Mouse (Mus musculus) lung, embryonic 14.5 days (tissue): Measurements from ENCODE around the gene Tmem109. TPM values are rescaled to one million over a fixed set of nuclear protein-coding genes. Genes with fewer than 3 reads are reported as not detected.
A peak's percentile ranks its signal among the peaks of the same experiment; 100 is the strongest.

ENCODE experiments used
- ATAC-seq: fragments of 200-750 bp; cut with Nextera tagmentation; 2 replicates; pipeline ENCODE4 v1.8.0; 2017; ENCODE audit warnings: mild to moderate bottlenecking, moderate TSS enrichment, moderate library complexity; ENCODE audit not compliant: insufficient read depth
- DNase-seq: peaks from one replicate; pipeline ENCODE4 v3.0.0-alpha.2; 2015
- H3K27ac ChIP-seq: fragments of 300-500 bp; sonication (generic); 2 replicates; pipeline ENCODE4 v1.5.1; 2014; ENCODE audit warnings: low read depth, mild to moderate bottlenecking, moderate library complexity
- H3K27me3 ChIP-seq: fragments of 300-500 bp; sonication (generic); 2 replicates; pipeline ENCODE4 v1.6.1; 2014; ENCODE audit warnings: low read length, control low read depth; ENCODE audit not compliant: insufficient read depth
- H3K36me3 ChIP-seq: fragments of 300-500 bp; sonication (generic); 2 replicates; pipeline ENCODE4 v1.6.1; 2014; ENCODE audit warnings: control low read depth; ENCODE audit not compliant: insufficient read depth
- H3K4me1 ChIP-seq: fragments of 300-500 bp; sonication (generic); 2 replicates; pipeline ENCODE4 v1.6.1; 2014; ENCODE audit warnings: antibody characterized with exemption, control low read depth; ENCODE audit not compliant: insufficient read depth
- H3K4me2 ChIP-seq: fragments of 300-500 bp; sonication (generic); 2 replicates; pipeline ENCODE4 v1.6.1; 2014; ENCODE audit warnings: mild to moderate bottlenecking
- H3K4me3 ChIP-seq: fragments of 300-500 bp; sonication (generic); 2 replicates; pipeline ENCODE4 v1.5.1; 2014; ENCODE audit warnings: low read depth, low read length
- H3K9ac ChIP-seq: fragments of 300-500 bp; sonication (generic); 2 replicates; pipeline ENCODE4 v1.6.1; 2014
- H3K9me3 ChIP-seq: fragments of 300-500 bp; sonication (generic); 2 replicates; pipeline ENCODE4 v1.6.1; 2016; ENCODE audit warnings: low read depth, low read length, control low read depth
- CTCF ChIP-seq: IDR thresholded peaks from 2 replicates; pipeline ENCODE4 v1.5.1; 2016; ENCODE audit warnings: antibody characterized with exemption, low read depth
- WGBS: fragments of 180-500 bp; shearing (Covaris S2); extraction: QIAGEN DNeasy Blood & Tissue Kit; methylation state at CpG from one replicate; pipeline ENCODE4 v1.1.7; 2014; 5-methylcytosine and 5-hydroxymethylcytosine counted together
- polyA plus RNA-seq: library from polyadenylated mRNA; unstranded; fragments of >200 nt; fragmentation: Nextera tagmentation; extraction: Ambion mirVana; gene quantifications from 2 replicates; pipeline ENCODE4 v1.2.1, GENCODE M21; 2014

Tmem109 gene
- polyA plus RNA-seq, 1 experiment from 2014 or later: 120 TPM

DNA sequence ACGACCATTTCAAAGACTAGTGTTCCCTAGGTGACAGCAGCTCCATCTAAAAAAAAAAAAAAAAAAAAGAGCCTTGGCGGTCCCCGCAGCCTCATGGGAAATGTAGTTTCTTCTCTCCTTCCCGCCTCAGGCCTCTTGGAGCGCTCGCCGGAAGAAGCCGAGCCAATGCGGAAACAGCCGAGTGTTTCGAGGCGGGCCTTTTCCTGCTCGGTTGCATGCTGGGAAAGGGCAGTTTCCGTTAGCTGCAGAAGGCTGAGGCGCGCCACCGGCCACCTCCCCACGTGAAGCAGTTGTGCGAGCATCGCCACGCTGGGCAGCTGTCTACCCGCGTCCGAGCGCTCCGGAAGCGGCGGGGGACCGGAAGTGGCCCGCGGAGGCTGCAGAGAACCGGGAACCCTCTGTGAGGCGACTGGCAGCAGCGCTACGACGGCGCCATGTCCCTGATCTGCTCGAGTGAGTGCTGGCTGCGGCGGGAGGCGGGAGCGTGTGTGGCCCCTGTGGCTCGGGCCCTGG, 13.3 kb upstream of the Tmem109 start, which contains the start of gene Prpf19:
TSS of gene Prpf19 (plus strand) at position 216 of the 513 bp plus-strand sequence.
- TF ChIP-seq CTCF: peak; percentile 37; the same call in 1 of the 2 replicates
- Histone ChIP-seq H3K9ac (peak within 1 kb of the TSS; percentile 85), H3K27me3 (no peaks in the 10 kb centered on the region), H3K9me3 (no peaks in the 10 kb centered on the region), H3K4me1 (peaks cover 4% of the 10 kb centered on the region; the same call in 1 of the 2 replicates), H3K27ac (peak within 1 kb of the TSS; percentile 89), H3K4me3 (peak within 1 kb of the TSS; percentile 84), H3K4me2 (peak within 1 kb of the TSS; percentile 87), H3K36me3 (peaks cover 27% of the 10 kb centered on the region)
- peak; percentile 97 for ATAC-seq
- under 1% methylated on average over 43 of the region's 43 CpGs for WGBS
- DNase-seq: peak; percentile 99

DNA sequence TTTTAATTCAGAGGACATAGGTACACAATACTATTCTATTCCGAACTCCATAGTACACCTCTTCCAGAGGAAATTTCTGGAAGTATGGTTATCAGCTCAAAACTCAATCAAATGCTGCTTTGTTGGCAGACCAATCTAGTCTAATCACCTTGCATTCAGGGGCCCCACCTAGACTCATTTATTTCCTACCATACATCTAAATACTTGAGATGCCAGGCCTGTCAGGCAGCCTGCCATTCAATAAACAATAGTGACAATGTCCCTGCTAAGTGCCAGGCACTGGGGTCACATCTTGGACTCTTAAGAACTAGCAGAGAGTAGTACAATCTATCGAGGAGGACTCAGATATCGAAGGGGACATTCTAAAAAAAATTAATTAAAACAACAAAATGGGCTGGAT, 10.4 kb upstream of the Tmem109 start:
- Histone ChIP-seq H3K9ac (no peak overlapping the region), H3K36me3 (no peaks in the 10 kb centered on the region), H3K4me2 (no peak overlapping the region), H3K4me1 (peaks cover 4% of the 10 kb centered on the region; the same call in 1 of the 2 replicates), H3K4me3 (no peak overlapping the region), H3K27me3 (no peaks in the 10 kb centered on the region), H3K27ac (no peak overlapping the region), H3K9me3 (no peaks in the 10 kb centered on the region)
- DNase-seq: no peak
- 82% methylated on average over 3 of the region's 3 CpGs for WGBS
- TF ChIP-seq CTCF: no peak
- ATAC-seq: no peak

- TF ChIP-seq CTCF: no peak
- Histone ChIP-seq H3K36me3 (peaks cover 18% of the 10 kb centered on the region), H3K4me2 (peak overlapping the region; percentile 92), H3K27me3 (no peaks in the 10 kb centered on the region), H3K9ac (peak overlapping the region; percentile 64), H3K4me1 (no peaks in the 10 kb centered on the region), H3K9me3 (peaks cover 8% of the 10 kb centered on the region; the same call in 1 of the 2 replicates), H3K4me3 (peak overlapping the region; percentile 65), H3K27ac (peak overlapping the region; percentile 97)
- DNase-seq (no peak), ATAC-seq (peak; percentile 70)
- WGBS: 0% methylated on average over 14 of the region's 14 CpGs
Measured at GRCm38 (mm10) chr19:10880975-10881425, 801 bp downstream of the Tmem109 start.

GRCm38 (mm10) chr19:10880085-10880974, 1.5 kb downstream of the Tmem109 start:
- peaks cover 8% of the 10 kb centered on the region; the same call in 1 of the 2 replicates for H3K9me3 ChIP-seq
- H3K27me3 ChIP-seq: no peaks in the 10 kb centered on the region
- peak overlapping the region; percentile 92 for H3K4me2 ChIP-seq
- peak overlapping the region; percentile 65 for H3K4me3 ChIP-seq
- peak; percentile 18; the same call in 1 of the 2 replicates for ATAC-seq
- peaks cover 18% of the 10 kb centered on the region for H3K36me3 ChIP-seq
- no peaks in the 10 kb centered on the region for H3K4me1 ChIP-seq
- H3K27ac ChIP-seq: peak overlapping the region; percentile 12
- peak; percentile 54 for DNase-seq
- 34% methylated on average over 7 of the region's 7 CpGs for WGBS
- TF ChIP-seq CTCF: peak; percentile 46
- H3K9ac ChIP-seq: peak overlapping the region; percentile 64

DNA sequence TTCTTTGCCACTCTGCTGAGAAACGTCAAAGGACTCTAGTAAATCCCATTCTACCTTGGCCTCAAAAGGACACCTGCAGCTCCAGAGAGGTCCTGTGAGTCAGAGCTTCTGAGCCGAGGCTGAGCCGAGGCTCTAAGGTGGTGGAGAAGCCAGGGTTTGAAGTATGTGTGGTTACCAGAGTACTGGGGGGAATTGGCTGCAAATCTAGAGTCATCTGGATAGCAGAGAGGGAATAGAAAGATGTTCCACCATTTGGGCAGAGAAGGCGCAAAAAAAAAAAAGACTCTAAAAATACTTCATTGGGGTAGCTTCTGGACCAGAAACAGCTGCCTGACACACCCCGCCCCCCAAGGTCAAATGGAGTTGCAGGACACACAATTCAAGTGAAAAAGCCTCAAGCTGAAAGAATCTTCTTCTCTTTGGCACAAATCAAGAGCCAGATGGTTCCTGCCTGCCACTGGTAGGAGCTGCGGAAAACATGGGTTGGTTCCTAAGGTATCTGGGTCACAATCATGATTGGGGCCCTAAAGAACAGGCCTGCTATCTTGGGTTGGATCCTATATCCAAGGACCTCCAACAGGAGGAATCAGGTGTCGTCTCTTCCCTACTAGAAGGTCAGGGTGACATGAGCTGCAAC, 3.5 kb downstream of the Tmem109 start:
- WGBS: 88% methylated on average over 7 of the region's 7 CpGs
- DNase-seq: no peak
- peaks cover 29% of the 10 kb centered on the region for H3K36me3 ChIP-seq

DNA sequence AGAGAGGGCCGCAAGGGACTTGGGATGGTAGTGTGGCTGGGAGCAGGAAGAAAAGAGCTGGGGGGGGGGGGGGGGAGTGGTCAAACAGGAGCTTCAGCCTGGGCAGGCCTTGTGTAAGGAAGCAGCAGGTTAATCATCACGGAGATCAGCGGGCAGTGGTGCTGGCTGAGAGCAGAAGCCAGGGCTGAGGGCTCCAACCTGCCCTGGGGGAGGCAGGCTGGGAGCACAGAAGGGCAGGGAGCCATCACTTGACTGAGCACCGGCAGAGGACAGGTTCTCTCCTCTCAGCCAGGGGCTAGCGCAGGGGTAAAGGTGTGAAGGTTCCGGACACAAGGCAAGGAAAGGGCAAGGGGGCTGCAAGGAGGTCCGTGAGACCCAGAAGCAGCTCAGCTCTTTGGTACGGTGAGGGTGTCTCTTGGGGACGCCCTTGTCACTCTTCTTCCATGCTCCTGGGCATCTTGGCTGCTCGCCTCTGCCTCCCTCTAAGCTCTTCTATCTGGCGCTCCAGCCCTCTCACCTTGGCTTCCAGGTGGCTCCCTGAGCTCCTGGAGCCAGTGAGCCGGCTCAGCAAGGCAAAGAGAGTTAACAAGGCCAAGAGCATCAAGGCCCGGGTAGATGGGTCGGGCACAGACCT, 10.4 kb downstream of the Tmem109 start:
- no peaks in the 10 kb centered on the region for H3K27me3 ChIP-seq
- ATAC-seq (no peak), DNase-seq (no peak)
- no peak overlapping the region for H3K4me3 ChIP-seq
- H3K27ac ChIP-seq: no peak overlapping the region
- 71% methylated on average over 14 of the region's 14 CpGs for WGBS
- no peak for TF ChIP-seq CTCF
- H3K36me3 ChIP-seq: peaks cover 43% of the 10 kb centered on the region
- no peak overlapping the region for H3K9ac ChIP-seq
- no peaks in the 10 kb centered on the region for H3K9me3 ChIP-seq
- H3K4me1 ChIP-seq: 0 out of 2 replicates have a peak, but pooled peaks cover 7% of the 10 kb centered on the region
- no peak overlapping the region for H3K4me2 ChIP-seq

More for the DNA sequence above, 3.5 kb downstream of the Tmem109 start:
- H3K4me1 ChIP-seq: no peaks in the 10 kb centered on the region
- no peaks in the 10 kb centered on the region for H3K27me3 ChIP-seq
- H3K27ac ChIP-seq: no peak overlapping the region
- no peak for TF ChIP-seq CTCF
- H3K9ac ChIP-seq: no peak overlapping the region
- no peak overlapping the region for H3K4me3 ChIP-seq
- H3K4me2 ChIP-seq: no peak overlapping the region
- no peak for ATAC-seq
- no peaks in the 10 kb centered on the region for H3K9me3 ChIP-seq
